In the genomic region with DNA sequence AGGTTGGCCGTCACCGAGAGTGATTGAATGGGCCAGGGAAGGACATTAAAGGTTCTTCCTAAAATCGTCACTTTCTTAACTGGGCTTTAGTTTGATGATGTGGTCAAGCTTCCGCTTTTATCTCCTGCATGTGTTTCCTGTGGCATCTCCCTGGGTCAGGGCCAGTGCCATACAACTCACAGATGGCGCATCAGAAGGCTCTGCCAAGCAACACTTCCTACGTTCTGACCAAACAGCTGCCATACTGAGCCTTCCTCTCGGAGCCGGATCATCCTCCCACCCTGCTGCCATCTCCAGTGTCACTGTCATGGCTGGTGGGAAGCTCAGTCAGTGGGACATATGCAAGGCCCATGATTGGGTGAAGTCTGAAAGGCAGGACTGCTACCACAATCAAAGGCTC, we compare ENCODE assay signal across 9 mouse cellular contexts. TPM values are rescaled to one million over a fixed set of nuclear protein-coding genes. Genes with fewer than 3 reads are reported as not detected.
A peak's percentile ranks its signal among the peaks of the same experiment; 100 is the strongest.
DNase-seq lines count a peak whose midpoint lies in the region; ATAC-seq lines count a peak whose summit lies in the region.
"Had no signal": no experiment of that assay in that cellular context is flagged by ENCODE, and none has a peak within 500 bp of the region (broad histone marks: within the 10 kb centered on the region; RNA-seq: fewer than 3 reads in every experiment).

No protein-coding gene starts in this region.

- no peak overlapping the region for H3K4me3 ChIP-seq in hindbrain, embryonic 15.5 days
- H3K4me3 ChIP-seq in hindbrain, embryonic 11.5 days (ENCODE audit: low read depth, low read length), result no peak overlapping the region
- H3K4me3 ChIP-seq: lung, embryonic 15.5 days had no signal

- 62% methylated on average over 8 of the region's 8 CpGs for WGBS in hindbrain, embryonic 15.5 days
- 81% methylated on average over 8 of the region's 8 CpGs for WGBS in hindbrain, embryonic 11.5 days

- H3K9ac ChIP-seq in hindbrain, embryonic 15.5 days, result no peak overlapping the region
- H3K9ac ChIP-seq in hindbrain, embryonic 11.5 days (ENCODE audit: low read depth, low read length), result no peak overlapping the region
- H3K9ac ChIP-seq: lung, embryonic 15.5 days had no signal

- H3K36me3 ChIP-seq in hindbrain, embryonic 15.5 days, result no peaks in the 10 kb centered on the region
- no peaks in the 10 kb centered on the region for H3K36me3 ChIP-seq in hindbrain, embryonic 11.5 days (ENCODE audit: control insufficient read depth, insufficient read depth, low read length)
- H3K36me3 ChIP-seq: lung, embryonic 15.5 days had no signal

- H3K9me3 ChIP-seq in hindbrain, embryonic 15.5 days, result no peaks in the 10 kb centered on the region
- no peaks in the 10 kb centered on the region for H3K9me3 ChIP-seq in hindbrain, embryonic 11.5 days (ENCODE audit: control insufficient read depth, low read length)
- H3K9me3 ChIP-seq: lung, embryonic 15.5 days had no signal

- H3K27ac ChIP-seq in hindbrain, embryonic 15.5 days (replicated peaks), result no peak overlapping the region
- no peak overlapping the region for H3K27ac ChIP-seq in hindbrain, embryonic 11.5 days (ENCODE audit: low read depth, low read length)
- H3K27ac ChIP-seq: lung, embryonic 15.5 days had no signal

- no peak overlapping the region for H3K4me2 ChIP-seq in hindbrain, embryonic 15.5 days
- H3K4me2 ChIP-seq in hindbrain, embryonic 11.5 days (replicated peaks; ENCODE audit: low read depth, low read length), result no peak overlapping the region
- H3K4me2 ChIP-seq: lung, embryonic 15.5 days had no signal

- peak; percentile 54; the same call in 1 of the 2 replicates for ATAC-seq in hindbrain, embryonic 15.5 days (ENCODE audit: low FRiP score, low read depth)
- no peak for ATAC-seq in hindbrain, embryonic 11.5 days (ENCODE audit: low FRiP score)
- ATAC-seq in neutrophil, adult 5-6 weeks (ENCODE audit: extremely low read depth, insufficient number of reproducible peaks, low FRiP score, poor library complexity, severe bottlenecking), result peak; percentile 71

- H3K4me1 ChIP-seq in hindbrain, embryonic 15.5 days (replicated peaks), result peaks cover 32% of the 10 kb centered on the region
- no peaks in the 10 kb centered on the region for H3K4me1 ChIP-seq in hindbrain, embryonic 11.5 days (replicated peaks; ENCODE audit: control insufficient read depth, insufficient read depth, low read length)

- no peak for DNase-seq in hindbrain, embryonic 11.5 days (ENCODE audit: low spot score)
- DNase-seq in cerebellum, adult 8-10 months, result peak; percentile 82
- DNase-seq in layer of hippocampus, adult 9-10 months (ENCODE audit: low spot score), result peak; percentile 87
- no peak for DNase-seq in spleen, adult 12 weeks (ENCODE audit: low spot score)
- DNase-seq in thymus, postnatal 14 days, result no peak
- DNase-seq in thymus, adult 18-20 months, result no peak

- no peaks in the 10 kb centered on the region for H3K27me3 ChIP-seq in hindbrain, embryonic 15.5 days
- no peaks in the 10 kb centered on the region for H3K27me3 ChIP-seq in hindbrain, embryonic 11.5 days (ENCODE audit: control insufficient read depth, insufficient read depth, low read length)
- H3K27me3 ChIP-seq: lung, embryonic 15.5 days had no signal

RNA-seq across cellular contexts. Expression of a gene that starts 6.7 kb away (rescaled TPM):
- polyA plus RNA-seq in hindbrain, embryonic 15.5 days (2015; fragmentation: Nextera tagmentation; extraction: Ambion mirVana), result 8.7 and 9.2 TPM in 2 replicates
- 15.2 and 16.7 TPM in 2 replicates for polyA plus RNA-seq in hindbrain, embryonic 11.5 days (2014; fragmentation: Nextera tagmentation; extraction: Ambion mirVana)
- total RNA-seq in neutrophil, adult 5-6 weeks (2017), result 29.7 and 32.8 TPM in 2 replicates

Comparison
In these comparisons a context has a peak if more than half of its experiments do, and no peak if none do; other contexts are left out.
1. DNase-seq: peak in cerebellum, adult 8-10 months (single experiment) and layer of hippocampus, adult 9-10 months (single experiment); none in hindbrain, embryonic 11.5 days (single experiment), spleen, adult 12 weeks (single experiment), thymus, postnatal 14 days (single experiment) and thymus, adult 18-20 months (0 of 2).